Mouse (Mus musculus) G1E-ER4 (cell line): Measurements from ENCODE around the gene Nr1d1. TPM values are rescaled to one million over a fixed set of nuclear protein-coding genes. Genes with fewer than 3 reads are reported as not detected.

Experiments
- GATA1 ChIP-seq: IDR thresholded peaks from one replicate; pipeline ENCODE4 v1.8.0; 2012; ENCODE audit warnings: low read length, inconsistent platforms
- polyA plus RNA-seq: library from polyadenylated mRNA; stranded (reverse); fragments of >175 nt; gene quantifications from 2 replicates; pipeline ENCODE4 v1.2.3, GENCODE M21; 2012

The Nr1d1 gene
- polyA plus RNA-seq, 1 experiment = 3.5 TPM

- TF ChIP-seq GATA1 = no peak
These were observed 2.8 kb upstream of the Nr1d1 start for GRCm38 (mm10) chr11:98777888-98778287.

DNA sequence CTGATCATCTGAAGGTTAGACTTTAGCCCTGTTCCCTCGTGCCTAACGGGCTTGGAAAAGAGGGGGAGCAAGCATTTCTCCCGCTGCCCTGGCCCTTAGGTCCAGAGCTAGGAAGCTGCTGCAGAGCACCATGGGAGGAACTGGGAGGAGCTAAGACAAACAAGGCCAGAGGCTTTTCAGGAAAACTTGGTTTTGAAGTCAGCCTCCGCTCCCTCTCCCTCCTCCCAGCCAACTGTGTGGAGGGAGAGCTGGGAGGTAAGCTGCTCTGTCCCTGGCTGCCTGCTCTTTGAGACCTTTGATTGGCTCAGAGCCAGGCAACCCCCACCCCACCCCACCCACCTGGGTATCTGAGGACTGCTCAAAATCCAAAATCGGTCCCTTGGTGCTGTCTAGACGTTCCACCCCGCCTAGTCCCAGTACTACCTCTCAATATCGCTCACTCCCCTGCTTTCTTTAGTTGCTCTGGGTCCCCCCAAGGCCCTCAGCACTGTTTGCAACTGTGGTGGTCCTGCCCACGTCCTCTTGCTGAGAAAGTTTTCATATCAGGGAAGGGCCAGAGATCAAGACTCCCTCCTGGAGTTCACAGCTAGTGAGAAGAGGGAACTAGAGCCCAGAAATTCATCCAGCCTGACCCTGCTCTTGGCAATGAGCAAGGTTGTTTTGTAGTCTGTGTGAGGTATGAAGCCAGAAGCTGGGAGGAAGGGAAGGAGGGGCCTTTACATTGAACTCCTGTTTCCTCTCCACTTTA, 1.9 kb upstream of the Nr1d1 start:
- TF ChIP-seq GATA1 = no peak

- TF ChIP-seq GATA1 = no peak
These were observed 1.1 kb upstream of the Nr1d1 start for GRCm38 (mm10) chr11:98776052-98776764.

- TF ChIP-seq GATA1 = no peak
These were observed 367 bp upstream of the Nr1d1 start for GRCm38 (mm10) chr11:98775348-98776051.

DNA sequence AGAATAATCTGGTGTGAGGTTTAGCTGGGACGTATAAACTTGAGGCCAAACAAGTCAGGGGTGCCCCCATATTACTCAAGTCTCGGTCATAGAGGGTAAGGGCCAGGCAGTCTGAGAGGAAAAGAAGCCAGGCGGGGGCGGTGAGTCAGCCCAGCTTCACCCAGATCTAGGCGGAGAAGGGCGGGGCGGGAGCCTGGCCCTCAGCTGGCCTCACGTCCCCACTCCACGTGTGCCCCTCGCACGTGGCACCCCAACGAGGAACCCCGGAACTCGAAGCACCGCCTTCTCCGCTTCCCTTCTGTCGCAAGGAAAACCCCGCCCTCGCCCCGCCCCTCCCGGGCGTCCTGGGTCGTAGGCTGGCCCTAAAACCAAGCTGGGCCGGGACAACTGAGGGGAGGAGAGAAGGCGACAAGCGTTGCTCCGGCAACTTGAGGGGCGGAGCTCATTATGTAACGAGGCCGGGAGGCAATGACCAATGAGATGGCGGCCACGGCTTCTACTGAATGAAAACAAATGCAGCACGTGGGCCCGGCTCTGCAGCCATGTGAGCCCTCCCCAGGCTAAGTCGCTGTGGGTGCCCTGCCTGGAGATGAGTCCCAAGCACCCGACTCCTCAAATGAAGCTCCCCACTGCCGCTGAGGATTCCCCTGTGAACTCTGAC, 1.4 kb downstream of the Nr1d1 start:
- TF ChIP-seq GATA1 = no peak

DNA sequence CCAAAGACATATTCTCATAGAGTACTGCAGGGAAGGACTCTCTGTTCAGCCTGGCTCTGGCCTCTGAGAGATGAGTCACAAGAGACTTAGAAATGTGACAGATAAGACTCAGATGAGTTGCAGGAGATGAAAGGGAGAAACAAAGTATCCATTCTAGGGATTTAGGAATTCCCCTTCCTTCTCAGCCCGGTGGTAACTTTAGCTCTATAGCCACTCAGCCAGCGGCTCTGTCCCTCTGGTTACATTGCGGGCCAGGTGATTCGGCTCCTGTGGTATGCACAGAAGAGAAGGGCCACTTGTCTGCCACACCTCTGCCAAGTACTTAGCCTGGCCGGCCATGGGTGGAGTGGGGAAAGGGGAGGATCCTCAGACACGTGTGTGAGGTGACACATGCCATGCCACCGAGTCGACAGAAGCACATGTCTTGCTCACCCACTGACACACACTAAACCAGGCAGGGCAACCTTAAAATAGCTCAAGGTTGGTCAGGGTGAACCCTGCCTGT, 2.4 kb downstream of the Nr1d1 start:
- TF ChIP-seq GATA1 = no peak

- TF ChIP-seq GATA1 = no peak
These were observed 3.1 kb downstream of the Nr1d1 start for GRCm38 (mm10) chr11:98771844-98772525.

- no peak for TF ChIP-seq GATA1
These were observed 4.0 kb downstream of the Nr1d1 start for GRCm38 (mm10) chr11:98771131-98771530.

DNA sequence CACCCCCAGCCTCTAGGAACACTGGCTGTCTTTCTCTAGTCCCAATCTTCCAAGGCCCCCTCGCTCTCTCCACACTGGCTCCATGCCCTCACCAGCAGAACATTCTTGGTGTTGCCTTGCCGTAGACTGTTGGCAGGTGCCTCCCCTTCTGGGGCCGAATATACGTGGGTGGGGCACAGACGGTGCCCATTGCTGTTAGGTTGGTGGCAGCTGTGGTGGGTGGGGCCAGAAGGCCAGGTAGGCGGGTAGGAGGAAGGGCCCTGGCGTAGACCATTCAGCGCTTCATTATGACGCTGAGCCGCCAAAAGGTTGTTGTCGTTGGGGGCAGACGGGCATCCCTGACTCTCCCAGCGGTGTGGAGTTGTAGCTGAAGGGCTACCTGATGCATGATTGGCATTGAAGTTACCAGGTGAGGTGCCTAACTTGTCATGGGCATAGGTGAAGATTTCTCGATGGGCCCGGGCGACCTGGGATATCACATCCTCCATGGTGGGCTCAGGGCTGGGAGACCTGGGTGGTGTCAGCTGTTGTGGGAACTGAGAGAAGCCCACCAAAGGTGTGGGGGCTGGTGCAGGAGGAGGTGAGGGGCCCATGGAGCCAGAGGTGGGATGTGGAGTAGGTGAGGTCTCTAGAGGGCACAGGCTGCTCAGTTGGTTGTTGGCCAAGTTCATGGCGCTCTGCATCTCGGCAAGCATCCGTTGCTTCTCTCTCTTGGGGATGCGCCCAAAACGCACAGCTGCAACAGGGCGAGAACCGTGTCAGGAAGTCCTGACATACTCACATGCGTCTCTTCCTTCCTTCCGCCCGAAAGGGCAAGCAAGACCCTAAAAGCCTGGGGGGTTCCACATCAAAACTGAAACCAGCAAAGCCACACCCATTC, 4.8 kb downstream of the Nr1d1 start:
- no peak for TF ChIP-seq GATA1

GRCm38 (mm10) chr11:98769007-98769954, 5.9 kb downstream of the Nr1d1 start:
- no peak for TF ChIP-seq GATA1

DNA sequence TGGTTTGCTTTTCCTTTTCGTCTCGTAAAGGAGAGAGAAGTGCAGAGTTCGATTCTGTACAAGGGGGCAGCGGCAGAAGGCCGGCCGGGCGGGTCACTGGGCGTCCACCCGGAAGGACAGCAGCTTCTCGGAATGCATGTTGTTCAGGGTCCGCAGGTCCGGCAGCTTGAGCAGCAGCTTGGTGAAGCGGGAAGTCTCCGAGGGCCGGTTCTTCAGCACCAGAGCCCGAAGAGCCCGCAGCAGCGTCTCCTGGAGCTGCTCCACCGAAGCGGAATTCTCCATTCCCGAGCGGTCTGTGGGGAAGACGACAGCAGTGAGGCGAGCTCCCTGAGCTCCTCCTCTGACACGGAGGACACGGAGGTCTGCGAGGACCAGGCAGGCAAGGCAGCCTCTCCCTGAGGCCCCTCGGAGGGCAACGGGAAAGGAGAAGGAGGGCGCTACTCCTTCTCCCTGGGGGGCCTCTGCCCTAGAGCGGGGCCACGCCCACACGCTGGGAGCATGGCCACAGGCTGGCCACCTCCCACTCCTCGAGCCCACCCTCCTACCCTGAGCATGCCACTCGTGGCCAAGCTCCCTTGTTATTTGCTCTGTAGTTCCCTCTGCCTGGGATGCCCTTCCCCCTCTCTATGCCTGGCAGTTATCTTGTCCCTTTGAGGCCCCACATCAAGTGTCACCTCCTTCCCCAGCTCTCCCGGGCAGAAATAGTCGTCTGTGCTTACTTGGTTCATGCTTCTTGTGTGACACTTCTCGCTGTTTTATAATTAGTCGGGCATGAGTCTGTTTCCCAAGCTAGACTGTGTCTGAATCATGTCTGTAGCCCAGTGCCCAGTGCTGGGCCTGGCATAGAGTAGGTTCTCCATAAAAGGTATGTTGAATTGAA, 6.8 kb downstream of the Nr1d1 start:
- no peak for TF ChIP-seq GATA1

DNA sequence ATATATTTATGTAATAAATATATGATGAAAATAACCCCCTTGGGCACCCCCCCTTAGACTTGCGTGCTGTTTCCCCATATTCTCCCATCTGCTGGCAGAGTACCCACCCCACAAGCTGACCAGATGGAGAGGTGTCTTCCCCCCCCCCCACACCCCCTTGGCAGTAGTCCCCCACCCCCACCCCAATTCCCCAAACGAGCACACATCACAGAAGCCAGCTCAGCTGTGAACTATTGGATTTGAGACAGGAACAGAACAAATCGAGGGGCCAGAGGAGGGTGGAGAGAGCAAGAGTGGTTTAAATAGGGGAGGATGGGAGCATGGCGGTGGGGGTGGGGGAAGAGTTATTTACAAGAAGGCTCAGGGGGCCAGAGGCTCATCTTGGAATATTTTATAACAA, 7.4 kb downstream of the Nr1d1 start:
- TF ChIP-seq GATA1 = no peak

- TF ChIP-seq GATA1 = no peak
These were observed 7.9 kb downstream of the Nr1d1 start for GRCm38 (mm10) chr11:98767276-98767675.
